Comparison of ENCODE assay signal across 31 mouse cellular contexts in genomic region chr11:59259647-59260046, GRCm38 (mm10). TPM values are rescaled to one million over a fixed set of nuclear protein-coding genes. Genes with fewer than 3 reads are reported as not detected.
A peak's percentile ranks its signal among the peaks of the same experiment; 100 is the strongest.
DNase-seq lines count a peak whose midpoint lies in the region; ATAC-seq and TF ChIP-seq lines count a peak whose summit lies in the region.
"Had no signal": no experiment of that assay in that cellular context is flagged by ENCODE, and none has a peak within 500 bp of the region (broad histone marks: within the 10 kb centered on the region; RNA-seq: fewer than 3 reads in every experiment).

No protein-coding gene starts in this region.

- 34% methylated on average over 7 of the region's 7 CpGs for WGBS in liver, embryonic 13.5 days (ENCODE audit: insufficient replicate concordance)
- WGBS in liver, postnatal 0 days (ENCODE audit: insufficient replicate concordance), result 58% methylated on average over 7 of the region's 7 CpGs

- no peak for TF ChIP-seq CTCF in MEL (IDR thresholded peaks at IDR 0.05 in 2 of 3, conservative IDR thresholded peaks at IDR 0.05 in 1 of 3; ENCODE audit: control insufficient read depth in 1 of 3, insufficient read depth in 1 of 3, low read depth in 2 of 3, low read length in 3 of 3, poor library complexity in 1 of 3, severe bottlenecking in 1 of 3)
- no peak for TF ChIP-seq CTCF in liver, postnatal 0 days (IDR thresholded peaks at IDR 0.05; ENCODE audit: low read depth)
- TF ChIP-seq CTCF in gastrocnemius, adult 2 months (IDR thresholded peaks at IDR 0.05), result no peak

- H3K4me3 ChIP-seq in MEL (ENCODE audit: control insufficient read depth in 1 of 2, insufficient read depth in 1 of 2, low read depth in 2 of 2, low read length in 2 of 2), result no peak overlapping the region
- H3K4me3 ChIP-seq in liver, embryonic 13.5 days (replicated peaks), result no peak overlapping the region
- no peak overlapping the region for H3K4me3 ChIP-seq in liver, postnatal 0 days (ENCODE audit: low read depth, low read length)
- no peak overlapping the region for H3K4me3 ChIP-seq in gastrocnemius, adult 2 months
- H3K4me3 ChIP-seq: embryonic facial prominence, embryonic 12.5 days; embryonic facial prominence, embryonic 15.5 days; heart, embryonic 15.5 days; hindbrain, embryonic 10.5 days; hindbrain, embryonic 13.5 days had no signal

- H3K9me3 ChIP-seq in MEL (replicated peaks; ENCODE audit: insufficient read depth, low read length), result no peaks in the 10 kb centered on the region
- no peaks in the 10 kb centered on the region for H3K9me3 ChIP-seq in liver, embryonic 13.5 days (replicated peaks)
- no peaks in the 10 kb centered on the region for H3K9me3 ChIP-seq in liver, postnatal 0 days (ENCODE audit: low read length)
- H3K9me3 ChIP-seq: embryonic facial prominence, embryonic 12.5 days; embryonic facial prominence, embryonic 15.5 days; heart, embryonic 15.5 days; hindbrain, embryonic 10.5 days; hindbrain, embryonic 13.5 days had no signal

- no peak for TF ChIP-seq POLR2A in MEL (IDR thresholded peaks at IDR 0.05; ENCODE audit: control insufficient read depth in 1 of 2, insufficient read depth in 1 of 2, low read depth in 1 of 2, low read length in 2 of 2, poor library complexity in 1 of 2)

- peak overlapping the region; percentile 77 for H3K4me2 ChIP-seq in liver, embryonic 13.5 days
- no peak overlapping the region for H3K4me2 ChIP-seq in liver, postnatal 0 days (ENCODE audit: low read depth, low read length)
- H3K4me2 ChIP-seq: embryonic facial prominence, embryonic 12.5 days; embryonic facial prominence, embryonic 15.5 days; heart, embryonic 11.5 days; heart, embryonic 15.5 days; hindbrain, embryonic 13.5 days had no signal

- no peak overlapping the region for H3K27ac ChIP-seq in MEL (ENCODE audit: control insufficient read depth, low read depth, low read length)
- H3K27ac ChIP-seq in liver, embryonic 13.5 days, result no peak overlapping the region
- H3K27ac ChIP-seq in liver, postnatal 0 days (ENCODE audit: low read depth), result no peak overlapping the region
- no peak overlapping the region for H3K27ac ChIP-seq in gastrocnemius, adult 2 months
- H3K27ac ChIP-seq: embryonic facial prominence, embryonic 12.5 days; embryonic facial prominence, embryonic 15.5 days; heart, embryonic 15.5 days; hindbrain, embryonic 13.5 days had no signal

- H3K79me2 ChIP-seq in MEL (ENCODE audit: control insufficient read depth, insufficient read depth, low read length, poor library complexity), result no peaks in the 10 kb centered on the region

- TF ChIP-seq RAD21 in MEL (IDR thresholded peaks at IDR 0.05; ENCODE audit: low read depth, low read length), result no peak

- no peak overlapping the region for H3K9ac ChIP-seq in MEL (ENCODE audit: control insufficient read depth, low read depth, low read length, poor library complexity, severe bottlenecking)
- peak overlapping the region; percentile 63; the same call in 1 of the 2 replicates for H3K9ac ChIP-seq in liver, embryonic 13.5 days
- no peak overlapping the region for H3K9ac ChIP-seq in liver, postnatal 0 days (replicated peaks)
- H3K9ac ChIP-seq: embryonic facial prominence, embryonic 12.5 days; embryonic facial prominence, embryonic 15.5 days; forebrain, postnatal 0 days; heart, embryonic 15.5 days; hindbrain, embryonic 13.5 days had no signal

- peaks cover 11 to 25% of the 10 kb centered on the region in 2 experiments for H3K4me1 ChIP-seq in MEL (ENCODE audit: control insufficient read depth in 1 of 2, insufficient read depth in 2 of 2, low read length in 2 of 2)
- peaks cover 54% of the 10 kb centered on the region for H3K4me1 ChIP-seq in liver, embryonic 13.5 days (replicated peaks)
- H3K4me1 ChIP-seq in liver, postnatal 0 days (ENCODE audit: insufficient read depth), result peaks cover 28% of the 10 kb centered on the region

- peak; percentile 31 for DNase-seq in MEL (ENCODE audit: low read depth, low spot score)
- peak; percentile 35 for DNase-seq in c-Kit-negative CD71-positive TER-119-positive erythroid progenitor cells, embryonic 14.5 days (ENCODE audit: low read depth, low spot score)
- peak; percentile 38 for DNase-seq in liver, embryonic 13.5 days
- DNase-seq in liver, postnatal 0 days, result no peak
- no peak for DNase-seq in gastrocnemius, adult 2 months
- DNase-seq: adrenal gland, adult 8-10 months; adrenal gland, postnatal 25 days; cerebellum, adult 11 months; cerebellum, adult 2 months; cerebellum, adult 9-11 months; cerebellum, postnatal 25 days; forebrain, postnatal 0 days; gastrocnemius, postnatal 14 days; heart, adult 11 months; heart, postnatal 10 days; heart, postnatal 36 days had no signal

- intact Hi-C loops in gastrocnemius, adult 2 months (cut with DNase I), result no loop called here

- peaks cover 6 to 10% of the 10 kb centered on the region in 2 experiments for H3K27me3 ChIP-seq in MEL (ENCODE audit: control insufficient read depth in 1 of 2, insufficient read depth in 2 of 2, low read length in 2 of 2)
- H3K27me3 ChIP-seq in liver, embryonic 13.5 days, result peaks cover 75% of the 10 kb centered on the region
- peaks cover 29% of the 10 kb centered on the region for H3K27me3 ChIP-seq in liver, postnatal 0 days (ENCODE audit: insufficient read depth, low read length)

- ATAC-seq in liver, embryonic 13.5 days (ENCODE audit: low read depth), result peak; percentile 27; the same call in 1 of the 2 replicates
- no peak for ATAC-seq in liver, postnatal 0 days
- no peak for ATAC-seq in megakaryocyte, adult 5-6 weeks (ENCODE audit: poor library complexity, severe bottlenecking)
- ATAC-seq: activated CD4-positive, CD25-positive, alpha-beta regulatory T cell, adult 4 months; CD4-positive, CD25-positive, alpha-beta regulatory T cell, adult 4 months; forebrain, embryonic 14.5 days; forebrain, postnatal 0 days; hindbrain, embryonic 16.5 days had no signal

- peaks cover 0 to 16% of the 10 kb centered on the region in 2 experiments; a peak in 2 of 4 replicates for H3K36me3 ChIP-seq in MEL (ENCODE audit: control insufficient read depth in 1 of 2, insufficient read depth in 2 of 2, low read length in 2 of 2)
- H3K36me3 ChIP-seq in liver, embryonic 13.5 days, result no peaks in the 10 kb centered on the region
- no peaks in the 10 kb centered on the region for H3K36me3 ChIP-seq in liver, postnatal 0 days (replicated peaks; ENCODE audit: insufficient read depth, low read length)
- H3K36me3 ChIP-seq: embryonic facial prominence, embryonic 12.5 days; embryonic facial prominence, embryonic 15.5 days; heart, embryonic 15.5 days; hindbrain, embryonic 10.5 days; hindbrain, embryonic 13.5 days had no signal

- TF ChIP-seq EP300 in MEL (IDR thresholded peaks at IDR 0.05; ENCODE audit: low read depth in 1 of 2, low read length in 2 of 2), result peak in 1 of 2 experiments; percentile 72; a peak in 2 of 4 replicates
- peak; percentile 46; the same call in 1 of the 2 replicates for TF ChIP-seq EP300 in liver, postnatal 0 days (IDR thresholded peaks at IDR 0.05; ENCODE audit: low read depth)

TF ChIP-seq in MEL, 35 proteins besides CTCF, POLR2A, EP300 and RAD21 (continues in another document):
- no peak for TF ChIP-seq MYC (IDR thresholded peaks at IDR 0.05; ENCODE audit: low read depth, low read length)
- TF ChIP-seq SIN3A (IDR thresholded peaks at IDR 0.05; ENCODE audit: low read length), result no peak

RNA-seq across cellular contexts. Expression of gene Wnt3a, which starts 30.9 kb away (rescaled TPM):
- not detected in 2 replicates for total RNA-seq in MEL (2012; rRNA removed)
- not detected for polyA plus RNA-seq in MEL (2012; ENCODE audit: insufficient read depth in 1 of 2, insufficient read length in 2 of 2, low read depth in 1 of 2, low replicate concordance in 2 of 2, missing spikeins in 1 of 2)
- polyA plus RNA-seq in liver, embryonic 13.5 days (2015; fragmentation: Nextera tagmentation; extraction: Ambion mirVana), result 0.05 TPM in 1 of 2 replicates, not detected in the other
- polyA plus RNA-seq in liver, postnatal 0 days (2015; fragmentation: Nextera tagmentation; extraction: Ambion mirVana), result not detected in 2 replicates
- not detected for total RNA-seq in gastrocnemius, adult 2 months (2021)
- not detected in 2 replicates for total RNA-seq in megakaryocyte, adult 5-6 weeks (2015)
- total RNA-seq in megakaryocyte, adult 5-6 weeks (2017), result not detected in 2 replicates
- total RNA-seq: adrenal gland, adult 8-10 months; adrenal gland, postnatal 25 days; common myeloid progenitor, adult 5-6 weeks; gastrocnemius, postnatal 14 days; gastrocnemius, postnatal 4 days; heart, adult 8-10 months; heart, postnatal 10 days; heart, postnatal 36 days had no signal
- polyA plus RNA-seq: C2C12; CD4-positive, CD25-positive, alpha-beta regulatory T cell, adult 4 months; cerebellum, adult 2 months; heart, embryonic 11.5 days; heart, embryonic 15.5 days had no signal

RNA-seq across cellular contexts. Expression of gene Arf1, which starts 31.6 kb away (rescaled TPM):
- total RNA-seq in MEL (2012; rRNA removed), result 541 and 555 TPM in 2 replicates
- polyA plus RNA-seq in MEL (2012; ENCODE audit: insufficient read depth in 1 of 2, insufficient read length in 2 of 2, low read depth in 1 of 2, low replicate concordance in 2 of 2, missing spikeins in 1 of 2), result 100 to 1,000 TPM in 1 of 2 experiments, not detected in 1; 617 TPM
- polyA plus RNA-seq in liver, embryonic 13.5 days (2015; fragmentation: Nextera tagmentation; extraction: Ambion mirVana), result 275 and 317 TPM in 2 replicates
- 244 and 254 TPM in 2 replicates for polyA plus RNA-seq in liver, postnatal 0 days (2015; fragmentation: Nextera tagmentation; extraction: Ambion mirVana)
- 100 to 1,000 TPM; 226 to 229 TPM for total RNA-seq in gastrocnemius, adult 2 months (2021)
- total RNA-seq in megakaryocyte, adult 5-6 weeks (2015), result 312 and 325 TPM in 2 replicates
- total RNA-seq in megakaryocyte, adult 5-6 weeks (2017), result 342 and 408 TPM in 2 replicates

RNA-seq across cellular contexts. Expression of gene Wnt9a, which starts 47.1 kb away (rescaled TPM):
- not detected in 2 replicates for total RNA-seq in MEL (2012; rRNA removed)
- polyA plus RNA-seq in MEL (2012; ENCODE audit: insufficient read depth in 1 of 2, insufficient read length in 2 of 2, low read depth in 1 of 2, low replicate concordance in 2 of 2, missing spikeins in 1 of 2), result not detected
- 0.22 and 0.39 TPM in 2 replicates for polyA plus RNA-seq in liver, embryonic 13.5 days (2015; fragmentation: Nextera tagmentation; extraction: Ambion mirVana)
- 0.16 and 0.18 TPM in 2 replicates for polyA plus RNA-seq in liver, postnatal 0 days (2015; fragmentation: Nextera tagmentation; extraction: Ambion mirVana)
- total RNA-seq in gastrocnemius, adult 2 months (2021), result 1 to 10 TPM; 7.8 to 9.7 TPM
- total RNA-seq in megakaryocyte, adult 5-6 weeks (2015), result not detected in 2 replicates
- total RNA-seq in megakaryocyte, adult 5-6 weeks (2017), result not detected in 2 replicates
- total RNA-seq: common myeloid progenitor, adult 5-6 weeks had no signal
- polyA plus RNA-seq: activated CD4-positive, CD25-positive, alpha-beta regulatory T cell, adult 4 months; CD4-positive, CD25-positive, alpha-beta regulatory T cell, adult 4 months had no signal

RNA-seq across cellular contexts. Expression of gene 2310033P09Rik, which starts 51.5 kb away (rescaled TPM):
- total RNA-seq in MEL (2012; rRNA removed), result 29.7 and 35.5 TPM in 2 replicates
- polyA plus RNA-seq in MEL (2012; ENCODE audit: insufficient read depth in 1 of 2, insufficient read length in 2 of 2, low read depth in 1 of 2, low replicate concordance in 2 of 2, missing spikeins in 1 of 2), result 10 to 100 TPM in 1 of 2 experiments, not detected in 1; 59.8 TPM
- polyA plus RNA-seq in liver, embryonic 13.5 days (2015; fragmentation: Nextera tagmentation; extraction: Ambion mirVana), result 26.2 and 26.8 TPM in 2 replicates
- polyA plus RNA-seq in liver, postnatal 0 days (2015; fragmentation: Nextera tagmentation; extraction: Ambion mirVana), result 14.8 and 16.2 TPM in 2 replicates
- 1 to 10 TPM; 2.6 to 3.0 TPM for total RNA-seq in gastrocnemius, adult 2 months (2021)
- 8.3 and 8.6 TPM in 2 replicates for total RNA-seq in megakaryocyte, adult 5-6 weeks (2015)
- 7.2 and 8.7 TPM in 2 replicates for total RNA-seq in megakaryocyte, adult 5-6 weeks (2017)

RNA-seq across cellular contexts. Expression of gene Mrpl55, which starts 57.4 kb away (rescaled TPM):
- total RNA-seq in MEL (2012; rRNA removed), result 75.0 and 75.5 TPM in 2 replicates
- 10 to 100 TPM in 1 of 2 experiments, not detected in 1; 68.5 TPM for polyA plus RNA-seq in MEL (2012; ENCODE audit: insufficient read depth in 1 of 2, insufficient read length in 2 of 2, low read depth in 1 of 2, low replicate concordance in 2 of 2, missing spikeins in 1 of 2)
- 69.6 and 75.8 TPM in 2 replicates for polyA plus RNA-seq in liver, embryonic 13.5 days (2015; fragmentation: Nextera tagmentation; extraction: Ambion mirVana)
- polyA plus RNA-seq in liver, postnatal 0 days (2015; fragmentation: Nextera tagmentation; extraction: Ambion mirVana), result 64.2 and 65.2 TPM in 2 replicates
- 10 to 100 TPM; 49.7 to 71.0 TPM for total RNA-seq in gastrocnemius, adult 2 months (2021)
- 14.7 and 17.6 TPM in 2 replicates for total RNA-seq in megakaryocyte, adult 5-6 weeks (2015)
- 35.3 and 36.2 TPM in 2 replicates for total RNA-seq in megakaryocyte, adult 5-6 weeks (2017)

Comparison
In these comparisons a context has a peak if more than half of its experiments do, and no peak if none do; other contexts are left out.
1. DNase-seq: peak in MEL (single experiment), c-Kit-negative CD71-positive TER-119-positive erythroid progenitor cells, embryonic 14.5 days (single experiment) and liver, embryonic 13.5 days (single experiment); none in liver, postnatal 0 days (single experiment) and gastrocnemius, adult 2 months (single experiment).